Mouse (Mus musculus): ENCODE measurements around the gene Primpol. TPM values are rescaled to one million over a fixed set of nuclear protein-coding genes. Genes with fewer than 3 reads are reported as not detected.
"Not testable (repeated sequence)": the region's sequence is repeated elsewhere in the genome, so short reads cannot be mapped to it uniquely, and the experiment has no call there.

Primpol gene
- polyA plus RNA-seq, 1 experiment from 2014 or later = 14.9 TPM

- not testable (repeated sequence) for H3K36me3 ChIP-seq (ENCODE audit: control insufficient read depth, insufficient read depth, low read length); H3K4me2 ChIP-seq (ENCODE audit: low read depth, low read length, severe bottlenecking); ATAC-seq (replicated peaks; ENCODE audit: low FRiP score); H3K27me3 ChIP-seq (ENCODE audit: control insufficient read depth, insufficient read depth, low read length); H3K9ac ChIP-seq (ENCODE audit: low read length); H3K27ac ChIP-seq (ENCODE audit: low read depth, low read length); H3K9me3 ChIP-seq (ENCODE audit: control insufficient read depth, low read length); H3K4me3 ChIP-seq (ENCODE audit: low read depth, low read length); DNase-seq (ENCODE audit: low spot score); H3K4me1 ChIP-seq (replicated peaks; ENCODE audit: control insufficient read depth, insufficient read depth, low read length)
- 53% methylated on average over 4 of the region's 4 CpGs for WGBS
Measured at GRCm38 (mm10) chr8:46584328-46584727, 32.7 kb downstream of the Primpol start.

- ATAC-seq (replicated peaks; ENCODE audit: low FRiP score) (no peak), DNase-seq (ENCODE audit: low spot score) (no peak)
- Histone ChIP-seq H3K27ac (ENCODE audit: low read depth, low read length) (no peak overlapping the region), H3K4me2 (ENCODE audit: low read depth, low read length, severe bottlenecking) (no peak overlapping the region), H3K9me3 (ENCODE audit: control insufficient read depth, low read length) (no peaks in the 10 kb centered on the region), H3K36me3 (ENCODE audit: control insufficient read depth, insufficient read depth, low read length) (peaks cover 7% of the 10 kb centered on the region; the same call in 1 of the 2 replicates), H3K27me3 (ENCODE audit: control insufficient read depth, insufficient read depth, low read length) (no peaks in the 10 kb centered on the region), H3K4me3 (ENCODE audit: low read depth, low read length) (no peak overlapping the region), H3K9ac (ENCODE audit: low read length) (no peak overlapping the region), H3K4me1 (replicated peaks; ENCODE audit: control insufficient read depth, insufficient read depth, low read length) (no peaks in the 10 kb centered on the region)
- WGBS = 94% methylated on average over 9 of the region's 9 CpGs
Measured at GRCm38 (mm10) chr8:46578794-46579193, 38.2 kb downstream of the Primpol start.

- no peak for ATAC-seq (replicated peaks; ENCODE audit: low FRiP score)
- WGBS = 97% methylated on average over 2 of the region's 2 CpGs
- no peak overlapping the region for H3K4me3 ChIP-seq (ENCODE audit: low read depth, low read length)
- peaks cover 6% of the 10 kb centered on the region; the same call in 1 of the 2 replicates for H3K36me3 ChIP-seq (ENCODE audit: control insufficient read depth, insufficient read depth, low read length)
- H3K4me2 ChIP-seq (ENCODE audit: low read depth, low read length, severe bottlenecking) = no peak overlapping the region
- no peak overlapping the region for H3K9ac ChIP-seq (ENCODE audit: low read length)
- H3K9me3 ChIP-seq (ENCODE audit: control insufficient read depth, low read length) = no peaks in the 10 kb centered on the region
- H3K27me3 ChIP-seq (ENCODE audit: control insufficient read depth, insufficient read depth, low read length) = no peaks in the 10 kb centered on the region
- no peak for DNase-seq (ENCODE audit: low spot score)
- H3K27ac ChIP-seq (ENCODE audit: low read depth, low read length) = no peak overlapping the region
- no peaks in the 10 kb centered on the region for H3K4me1 ChIP-seq (replicated peaks; ENCODE audit: control insufficient read depth, insufficient read depth, low read length)
Measured at GRCm38 (mm10) chr8:46573964-46574363, 43.0 kb downstream of the Primpol start.

GRCm38 (mm10) chr8:46573446-46573845, 43.6 kb downstream of the Primpol start:
- H3K9ac ChIP-seq (ENCODE audit: low read length) = no peak overlapping the region
- no peak overlapping the region for H3K4me2 ChIP-seq (ENCODE audit: low read depth, low read length, severe bottlenecking)
- DNase-seq (ENCODE audit: low spot score) = no peak
- H3K9me3 ChIP-seq (ENCODE audit: control insufficient read depth, low read length) = no peaks in the 10 kb centered on the region
- peaks cover 6% of the 10 kb centered on the region; the same call in 1 of the 2 replicates for H3K36me3 ChIP-seq (ENCODE audit: control insufficient read depth, insufficient read depth, low read length)
- no peak overlapping the region for H3K27ac ChIP-seq (ENCODE audit: low read depth, low read length)
- H3K27me3 ChIP-seq (ENCODE audit: control insufficient read depth, insufficient read depth, low read length) = no peaks in the 10 kb centered on the region
- H3K4me3 ChIP-seq (ENCODE audit: low read depth, low read length) = no peak overlapping the region
- H3K4me1 ChIP-seq (replicated peaks; ENCODE audit: control insufficient read depth, insufficient read depth, low read length) = no peaks in the 10 kb centered on the region
- WGBS = 83% methylated on average over 2 of the region's 2 CpGs
- no peak for ATAC-seq (replicated peaks; ENCODE audit: low FRiP score)

GRCm38 (mm10) chr8:46570673-46571072, 46.3 kb downstream of the Primpol start:
- H3K4me3 ChIP-seq (ENCODE audit: low read depth, low read length) = no peak overlapping the region
- ATAC-seq (replicated peaks; ENCODE audit: low FRiP score) (no peak), DNase-seq (ENCODE audit: low spot score) (no peak)
- H3K36me3 ChIP-seq (ENCODE audit: control insufficient read depth, insufficient read depth, low read length) = peaks cover 3% of the 10 kb centered on the region; the same call in 1 of the 2 replicates
- 96% methylated on average over 11 of the region's 14 CpGs for WGBS
- H3K4me1 ChIP-seq (replicated peaks; ENCODE audit: control insufficient read depth, insufficient read depth, low read length) = no peaks in the 10 kb centered on the region
- H3K27ac ChIP-seq (ENCODE audit: low read depth, low read length) = no peak overlapping the region
- no peaks in the 10 kb centered on the region for H3K9me3 ChIP-seq (ENCODE audit: control insufficient read depth, low read length)
- H3K9ac ChIP-seq (ENCODE audit: low read length) = no peak overlapping the region
- H3K4me2 ChIP-seq (ENCODE audit: low read depth, low read length, severe bottlenecking) = no peak overlapping the region
- H3K27me3 ChIP-seq (ENCODE audit: control insufficient read depth, insufficient read depth, low read length) = no peaks in the 10 kb centered on the region

- no peaks in the 10 kb centered on the region for H3K4me1 ChIP-seq (replicated peaks; ENCODE audit: control insufficient read depth, insufficient read depth, low read length)
- no peak overlapping the region for H3K9ac ChIP-seq (ENCODE audit: low read length)
- WGBS = 95% methylated on average over 19 of the region's 19 CpGs
- DNase-seq (ENCODE audit: low spot score) (no peak), ATAC-seq (replicated peaks; ENCODE audit: low FRiP score) (no peak)
- H3K4me3 ChIP-seq (ENCODE audit: low read depth, low read length) = no peak overlapping the region
- H3K9me3 ChIP-seq (ENCODE audit: control insufficient read depth, low read length) = no peaks in the 10 kb centered on the region
- peaks cover 3% of the 10 kb centered on the region; the same call in 1 of the 2 replicates for H3K36me3 ChIP-seq (ENCODE audit: control insufficient read depth, insufficient read depth, low read length)
- H3K4me2 ChIP-seq (ENCODE audit: low read depth, low read length, severe bottlenecking) = no peak overlapping the region
- no peaks in the 10 kb centered on the region for H3K27me3 ChIP-seq (ENCODE audit: control insufficient read depth, insufficient read depth, low read length)
- no peak overlapping the region for H3K27ac ChIP-seq (ENCODE audit: low read depth, low read length)
Measured at GRCm38 (mm10) chr8:46569659-46570441, 47.2 kb downstream of the Primpol start.

- Histone ChIP-seq H3K27me3 (ENCODE audit: control insufficient read depth, insufficient read depth, low read length) (no peaks in the 10 kb centered on the region), H3K4me1 (replicated peaks; ENCODE audit: control insufficient read depth, insufficient read depth, low read length) (no peaks in the 10 kb centered on the region), H3K27ac (ENCODE audit: low read depth, low read length) (no peak overlapping the region), H3K4me2 (ENCODE audit: low read depth, low read length, severe bottlenecking) (no peak overlapping the region), H3K9ac (ENCODE audit: low read length) (no peak overlapping the region), H3K4me3 (ENCODE audit: low read depth, low read length) (no peak overlapping the region), H3K36me3 (ENCODE audit: control insufficient read depth, insufficient read depth, low read length) (peaks cover 2% of the 10 kb centered on the region; the same call in 1 of the 2 replicates), H3K9me3 (ENCODE audit: control insufficient read depth, low read length) (no peaks in the 10 kb centered on the region)
- WGBS = 82% methylated on average over 2 of the region's 2 CpGs
- ATAC-seq (replicated peaks; ENCODE audit: low FRiP score) = no peak
- DNase-seq (ENCODE audit: low spot score) = no peak
Measured at GRCm38 (mm10) chr8:46568942-46569341, 48.1 kb downstream of the Primpol start.

- H3K27me3 ChIP-seq (ENCODE audit: control insufficient read depth, insufficient read depth, low read length) = no peaks in the 10 kb centered on the region
Measured at GRCm38 (mm10) chr8:46567946-46568345, 49.1 kb downstream of the Primpol start.

More at GRCm38 (mm10) chr8:46567946-46568345, 49.1 kb downstream of the Primpol start:
- ATAC-seq (replicated peaks; ENCODE audit: low FRiP score) = no peak
- no peak overlapping the region for H3K4me2 ChIP-seq (ENCODE audit: low read depth, low read length, severe bottlenecking)
- H3K27ac ChIP-seq (ENCODE audit: low read depth, low read length) = no peak overlapping the region
- H3K9ac ChIP-seq (ENCODE audit: low read length) = no peak overlapping the region
- 92% methylated on average over 8 of the region's 8 CpGs for WGBS
- no peak overlapping the region for H3K4me3 ChIP-seq (ENCODE audit: low read depth, low read length)
- H3K36me3 ChIP-seq (ENCODE audit: control insufficient read depth, insufficient read depth, low read length) = no peaks in the 10 kb centered on the region; the same call in 1 of the 2 replicates
- H3K4me1 ChIP-seq (replicated peaks; ENCODE audit: control insufficient read depth, insufficient read depth, low read length) = no peaks in the 10 kb centered on the region
- DNase-seq (ENCODE audit: low spot score) = no peak
- H3K9me3 ChIP-seq (ENCODE audit: control insufficient read depth, low read length) = no peaks in the 10 kb centered on the region
